8 mouse cellular contexts compared by ENCODE assay signal in genomic region chr2:102659521-102659830, GRCm38 (mm10). TPM values are rescaled to one million over a fixed set of nuclear protein-coding genes. Genes with fewer than 3 reads are reported as not detected.
A peak's percentile ranks its signal among the peaks of the same experiment; 100 is the strongest.
DNase-seq lines count a peak whose midpoint lies in the region; ATAC-seq lines count a peak whose summit lies in the region.

No protein-coding gene starts in this region.

- peaks cover 41% of the 10 kb centered on the region for H3K27me3 ChIP-seq in heart, embryonic 14.5 days (ENCODE audit: control insufficient read depth, insufficient read depth, low read length)
- H3K27me3 ChIP-seq in embryonic facial prominence, embryonic 10.5 days (replicated peaks; ENCODE audit: low read depth, poor library complexity, severe bottlenecking): peaks cover 67% of the 10 kb centered on the region
- H3K27me3 ChIP-seq in intestine, embryonic 16.5 days (replicated peaks; ENCODE audit: control insufficient read depth, insufficient read depth, low read length): peaks cover 20% of the 10 kb centered on the region

- H3K27ac ChIP-seq in heart, embryonic 14.5 days (replicated peaks in 1 of 2; ENCODE audit: control insufficient read depth in 1 of 2, insufficient read depth in 1 of 2, low read depth in 2 of 2, low read length in 2 of 2): no peak overlapping the region
- H3K27ac ChIP-seq in embryonic facial prominence, embryonic 10.5 days (replicated peaks): peak overlapping the region; percentile 83; the same call in 1 of the 2 replicates
- H3K27ac ChIP-seq in intestine, embryonic 16.5 days (ENCODE audit: low read length): no peak overlapping the region

- H3K9me3 ChIP-seq in heart, embryonic 14.5 days (ENCODE audit: control insufficient read depth, low read length): no peaks in the 10 kb centered on the region
- no peaks in the 10 kb centered on the region for H3K9me3 ChIP-seq in embryonic facial prominence, embryonic 10.5 days
- no peaks in the 10 kb centered on the region for H3K9me3 ChIP-seq in intestine, embryonic 16.5 days (ENCODE audit: control insufficient read depth, low read length)

- H3K4me2 ChIP-seq in heart, embryonic 14.5 days (ENCODE audit: low read length): peak overlapping the region; percentile 93
- peak overlapping the region; percentile 98 for H3K4me2 ChIP-seq in intestine, embryonic 16.5 days (ENCODE audit: low read depth, low read length)

- peak overlapping the region; percentile 63 to 64 for H3K4me3 ChIP-seq in heart, embryonic 14.5 days (ENCODE audit: control insufficient read depth in 1 of 2, insufficient read depth in 1 of 2, low read depth in 1 of 2, low read length in 2 of 2)
- H3K4me3 ChIP-seq in embryonic facial prominence, embryonic 10.5 days: peak overlapping the region; percentile 84
- peak overlapping the region; percentile 64 for H3K4me3 ChIP-seq in intestine, embryonic 16.5 days (ENCODE audit: low read length)

- ATAC-seq in heart, embryonic 14.5 days (ENCODE audit: insufficient number of reproducible peaks, insufficient read depth, low FRiP score, low read depth): no peak
- peak; percentile 54 for ATAC-seq in intestine, embryonic 16.5 days

- no peak for DNase-seq in heart, adult 8-10 months (ENCODE audit: low spot score)
- DNase-seq in R1 (ENCODE audit: low read depth, low spot score): peak; percentile 33
- peak; percentile 61 for DNase-seq in embryonic facial prominence, embryonic 10.5 days (ENCODE audit: low spot score)
- peak; percentile 51 for DNase-seq in retina, adult 2 months (ENCODE audit: low read depth, low spot score)
- no peak for DNase-seq in layer of hippocampus, postnatal 10 days (ENCODE audit: low spot score in 2 of 2)
- no peak for DNase-seq in ovary, adult 18-20 months (ENCODE audit: low spot score)

- WGBS in heart, embryonic 14.5 days: under 1% methylated on average over 10 of the region's 10 CpGs
- WGBS in embryonic facial prominence, embryonic 10.5 days: 2% methylated on average over 10 of the region's 10 CpGs
- 2% methylated on average over 10 of the region's 10 CpGs for WGBS in intestine, embryonic 16.5 days

- H3K4me1 ChIP-seq in heart, embryonic 14.5 days (ENCODE audit: control insufficient read depth in 2 of 2, insufficient read depth in 2 of 2, low read length in 2 of 2): peaks cover 6 to 7% of the 10 kb centered on the region in 2 experiments; a peak in 2 of 4 replicates
- peaks cover 48% of the 10 kb centered on the region for H3K4me1 ChIP-seq in embryonic facial prominence, embryonic 10.5 days
- H3K4me1 ChIP-seq in intestine, embryonic 16.5 days (ENCODE audit: control insufficient read depth, insufficient read depth, low read length): peaks cover 9% of the 10 kb centered on the region; the same call in 1 of the 2 replicates

- peak overlapping the region; percentile 69 for H3K9ac ChIP-seq in heart, embryonic 14.5 days (ENCODE audit: low read length)
- H3K9ac ChIP-seq in intestine, embryonic 16.5 days (ENCODE audit: low read depth, low read length): 0 out of 2 replicates have a peak overlapping the region, but pooled peaks have one; percentile 57

- H3K36me3 ChIP-seq in heart, embryonic 14.5 days (ENCODE audit: control insufficient read depth, insufficient read depth, low read length): no peaks in the 10 kb centered on the region
- H3K36me3 ChIP-seq in embryonic facial prominence, embryonic 10.5 days (replicated peaks): no peaks in the 10 kb centered on the region
- no peaks in the 10 kb centered on the region for H3K36me3 ChIP-seq in intestine, embryonic 16.5 days (ENCODE audit: control insufficient read depth, insufficient read depth, low read length)

RNA-seq across cellular contexts. Expression of gene Slc1a2, which starts 1.0 kb away (rescaled TPM):
- 0.28 and 0.32 TPM in 2 replicates for polyA plus RNA-seq in heart, embryonic 14.5 days (2014; fragmentation: Nextera tagmentation; extraction: Ambion mirVana)
- total RNA-seq in heart, adult 8-10 months (2022): 1 to 10 TPM in 1 of 4 experiments, under 1 TPM in 3; 0.41 to 1.4 (median 0.73) TPM
- polyA plus RNA-seq in embryonic facial prominence, embryonic 10.5 days (2016; fragmentation: Nextera tagmentation; extraction: Ambion mirVana): 1.0 and 1.6 TPM in 2 replicates
- 0.13 and 0.26 TPM in 2 replicates for polyA plus RNA-seq in intestine, embryonic 16.5 days (2015; fragmentation: Nextera tagmentation; extraction: Ambion mirVana)
- 1,000 to 10,000 TPM; 1,474 to 1,476 TPM for total RNA-seq in layer of hippocampus, postnatal 10 days (2021)

Comparison
In these comparisons a context has a peak if more than half of its experiments do, and no peak if none do; other contexts are left out.
1. DNase-seq: peak in R1 (single experiment), embryonic facial prominence, embryonic 10.5 days (single experiment) and retina, adult 2 months (single experiment); none in heart, adult 8-10 months (single experiment), layer of hippocampus, postnatal 10 days (0 of 2) and ovary, adult 18-20 months (single experiment).
2. Peak in every context shown above with its lines, with median percentiles within 50 percentile points of each other: H3K4me3 ChIP-seq.